Mouse (Mus musculus) lung, embryonic 14.5 days (tissue): ENCODE measurements at regions not wholly inside any gene's neighbourhood (a gene's known extent, or its start where the extent isn't known, plus 50 kb on each side); places are given as distances from the start of the nearest gene placed in this dataset.

Experiments
- ATAC-seq: fragments of 200-750 bp; cut with Nextera tagmentation; 2 replicates; pipeline ENCODE4 v1.8.0; 2017; ENCODE audit warnings: mild to moderate bottlenecking, moderate TSS enrichment, moderate library complexity; ENCODE audit not compliant: insufficient read depth
- DNase-seq: peaks from one replicate; pipeline ENCODE4 v3.0.0-alpha.2; 2015
- H3K27ac ChIP-seq: fragments of 300-500 bp; sonication (generic); 2 replicates; pipeline ENCODE4 v1.5.1; 2014; ENCODE audit warnings: low read depth, mild to moderate bottlenecking, moderate library complexity
- H3K27me3 ChIP-seq: fragments of 300-500 bp; sonication (generic); 2 replicates; pipeline ENCODE4 v1.6.1; 2014; ENCODE audit warnings: low read length, control low read depth; ENCODE audit not compliant: insufficient read depth
- H3K36me3 ChIP-seq: fragments of 300-500 bp; sonication (generic); 2 replicates; pipeline ENCODE4 v1.6.1; 2014; ENCODE audit warnings: control low read depth; ENCODE audit not compliant: insufficient read depth
- H3K4me1 ChIP-seq: fragments of 300-500 bp; sonication (generic); 2 replicates; pipeline ENCODE4 v1.6.1; 2014; ENCODE audit warnings: antibody characterized with exemption, control low read depth; ENCODE audit not compliant: insufficient read depth
- H3K4me2 ChIP-seq: fragments of 300-500 bp; sonication (generic); 2 replicates; pipeline ENCODE4 v1.6.1; 2014; ENCODE audit warnings: mild to moderate bottlenecking
- H3K4me3 ChIP-seq: fragments of 300-500 bp; sonication (generic); 2 replicates; pipeline ENCODE4 v1.5.1; 2014; ENCODE audit warnings: low read depth, low read length
- H3K9ac ChIP-seq: fragments of 300-500 bp; sonication (generic); 2 replicates; pipeline ENCODE4 v1.6.1; 2014
- H3K9me3 ChIP-seq: fragments of 300-500 bp; sonication (generic); 2 replicates; pipeline ENCODE4 v1.6.1; 2016; ENCODE audit warnings: low read depth, low read length, control low read depth
- CTCF ChIP-seq: IDR thresholded peaks from 2 replicates; pipeline ENCODE4 v1.5.1; 2016; ENCODE audit warnings: antibody characterized with exemption, low read depth
- WGBS: fragments of 180-500 bp; shearing (Covaris S2); extraction: QIAGEN DNeasy Blood & Tissue Kit; methylation state at CpG from one replicate; pipeline ENCODE4 v1.1.7; 2014; 5-methylcytosine and 5-hydroxymethylcytosine counted together

DNA sequence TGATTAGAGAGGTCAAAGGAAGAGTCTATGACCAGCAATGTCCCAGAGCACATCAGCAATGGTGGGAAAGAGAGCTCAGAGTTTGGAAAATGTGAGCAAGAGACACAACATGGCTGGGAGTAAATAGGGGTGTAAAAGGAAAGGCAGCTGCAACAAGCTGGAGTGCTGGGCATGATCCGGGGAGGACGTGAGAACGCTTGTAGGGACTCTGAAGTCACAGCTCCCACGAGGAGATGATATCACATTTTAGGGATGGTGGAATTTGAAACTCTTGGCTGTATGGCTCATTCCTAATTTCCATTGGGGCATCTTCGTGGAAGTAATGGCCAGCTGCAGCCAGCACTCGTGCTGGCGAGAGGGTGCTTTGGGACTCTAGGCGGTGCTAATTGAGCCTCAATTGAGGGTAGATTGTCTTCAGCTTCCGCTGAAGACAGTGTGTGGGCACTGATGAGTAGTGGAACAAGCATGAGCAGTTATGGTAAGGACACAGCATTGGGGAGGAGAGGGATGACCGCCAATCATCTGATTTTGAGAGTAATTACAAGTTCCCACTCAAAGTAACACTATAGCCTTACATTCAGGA, 231.1 kb upstream of the Adcy2 start:
- WGBS: 73% methylated on average over 10 of the region's 10 CpGs
- no peak overlapping the region for H3K4me3 ChIP-seq
- H3K27me3 ChIP-seq: no peaks in the 10 kb centered on the region
- no peaks in the 10 kb centered on the region for H3K9me3 ChIP-seq
- H3K4me1 ChIP-seq: no peaks in the 10 kb centered on the region
- TF ChIP-seq CTCF: no peak
- no peak overlapping the region for H3K27ac ChIP-seq
- no peaks in the 10 kb centered on the region for H3K36me3 ChIP-seq
- ATAC-seq (no peak), DNase-seq (no peak)
- H3K4me2 ChIP-seq: no peak overlapping the region
- no peak overlapping the region for H3K9ac ChIP-seq

DNA sequence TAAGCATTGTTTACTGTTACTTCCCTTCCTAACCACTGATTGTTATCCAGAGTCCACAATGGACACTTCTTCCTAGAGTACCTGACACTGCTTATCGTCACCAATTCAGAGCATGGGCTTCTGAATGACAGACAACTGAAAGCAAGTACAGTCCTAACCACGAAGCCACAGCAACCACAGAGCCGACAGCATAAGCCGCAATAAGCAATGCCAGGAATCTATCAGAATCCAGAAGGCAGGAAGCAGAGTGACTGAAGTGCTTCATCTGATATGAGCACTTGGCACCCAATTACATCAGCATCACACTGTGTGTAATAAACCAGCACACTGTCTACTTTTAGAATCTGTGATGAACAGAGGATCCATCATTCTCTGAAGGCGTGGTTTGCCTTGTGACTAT, 237.0 kb upstream of the Adcy2 start:
- WGBS: 51% methylated on average over 5 of the region's 5 CpGs
- H3K4me2 ChIP-seq: no peak overlapping the region
- no peaks in the 10 kb centered on the region for H3K36me3 ChIP-seq
- DNase-seq: peak; percentile 74
- no peak overlapping the region for H3K9ac ChIP-seq
- peak; percentile 35 for ATAC-seq
- no peak overlapping the region for H3K27ac ChIP-seq
- H3K4me3 ChIP-seq: no peak overlapping the region
- no peaks in the 10 kb centered on the region for H3K27me3 ChIP-seq
- TF ChIP-seq CTCF: no peak
- no peaks in the 10 kb centered on the region for H3K4me1 ChIP-seq
- no peaks in the 10 kb centered on the region for H3K9me3 ChIP-seq

DNA sequence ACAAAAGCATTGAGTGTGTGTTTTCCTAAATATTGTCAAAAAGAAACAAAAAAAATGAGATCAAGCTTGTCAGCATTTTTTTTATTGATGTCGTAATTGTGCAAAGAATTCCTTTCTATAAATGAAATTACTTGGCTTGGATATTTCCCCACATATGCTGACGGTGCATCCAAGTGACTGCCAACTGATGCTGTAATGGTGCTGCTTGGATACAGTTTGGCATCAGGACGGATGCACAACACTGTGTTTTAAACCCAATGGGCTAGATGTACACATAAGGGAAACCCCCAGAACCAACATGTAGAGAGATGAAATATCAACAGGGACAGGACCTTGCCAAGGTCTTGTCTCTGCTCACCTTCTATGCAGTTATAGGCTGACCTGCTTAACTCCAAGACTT, 238.6 kb upstream of the Adcy2 start:
- no peak overlapping the region for H3K27ac ChIP-seq
- ATAC-seq (no peak), DNase-seq (peak; percentile 34)
- no peak overlapping the region for H3K4me2 ChIP-seq
- H3K9me3 ChIP-seq: no peaks in the 10 kb centered on the region
- no peaks in the 10 kb centered on the region for H3K36me3 ChIP-seq
- TF ChIP-seq CTCF: no peak
- H3K4me1 ChIP-seq: no peaks in the 10 kb centered on the region
- H3K4me3 ChIP-seq: no peak overlapping the region
- no peaks in the 10 kb centered on the region for H3K27me3 ChIP-seq
- 73% methylated on average over 3 of the region's 3 CpGs for WGBS
- no peak overlapping the region for H3K9ac ChIP-seq

DNA sequence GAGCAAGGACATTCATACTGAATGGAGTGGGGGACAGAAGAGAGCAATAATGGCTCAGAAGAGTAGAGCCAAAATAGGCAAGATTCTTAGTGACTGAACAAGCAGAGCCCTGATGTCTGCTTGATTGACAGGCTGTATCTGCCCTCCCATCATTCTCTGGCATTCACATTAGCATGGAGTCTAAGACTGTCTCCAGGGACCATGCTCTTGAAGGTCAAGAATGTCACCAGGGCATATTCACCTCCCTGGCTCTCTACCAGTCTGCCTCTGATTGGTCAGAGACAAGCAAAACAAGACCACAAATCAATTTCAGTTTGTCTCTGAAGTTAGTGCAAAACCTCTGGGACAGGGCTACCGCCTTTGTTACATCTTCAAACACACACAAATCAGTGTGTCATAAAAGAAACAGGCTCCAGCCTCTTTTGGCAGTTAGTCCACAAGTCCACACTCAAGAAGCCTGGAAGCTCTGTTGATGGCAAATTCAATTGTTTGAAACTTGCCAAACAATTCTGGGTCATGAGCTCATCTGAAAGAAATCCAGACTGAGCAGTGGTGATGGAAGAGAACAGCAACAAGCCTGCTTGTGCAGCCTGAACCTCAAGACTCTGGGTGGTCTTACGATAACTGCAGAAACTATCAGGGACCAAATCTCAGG, 240.0 kb upstream of the Adcy2 start:
- DNase-seq: peak; percentile 12
- Histone ChIP-seq H3K4me1 (no peaks in the 10 kb centered on the region), H3K36me3 (no peaks in the 10 kb centered on the region), H3K9me3 (no peaks in the 10 kb centered on the region), H3K9ac (no peak overlapping the region), H3K27me3 (no peaks in the 10 kb centered on the region), H3K4me3 (no peak overlapping the region), H3K4me2 (no peak overlapping the region), H3K27ac (no peak overlapping the region)
- TF ChIP-seq CTCF: no peak
- 74% methylated on average over 2 of the region's 2 CpGs for WGBS
- no peak for ATAC-seq

DNA sequence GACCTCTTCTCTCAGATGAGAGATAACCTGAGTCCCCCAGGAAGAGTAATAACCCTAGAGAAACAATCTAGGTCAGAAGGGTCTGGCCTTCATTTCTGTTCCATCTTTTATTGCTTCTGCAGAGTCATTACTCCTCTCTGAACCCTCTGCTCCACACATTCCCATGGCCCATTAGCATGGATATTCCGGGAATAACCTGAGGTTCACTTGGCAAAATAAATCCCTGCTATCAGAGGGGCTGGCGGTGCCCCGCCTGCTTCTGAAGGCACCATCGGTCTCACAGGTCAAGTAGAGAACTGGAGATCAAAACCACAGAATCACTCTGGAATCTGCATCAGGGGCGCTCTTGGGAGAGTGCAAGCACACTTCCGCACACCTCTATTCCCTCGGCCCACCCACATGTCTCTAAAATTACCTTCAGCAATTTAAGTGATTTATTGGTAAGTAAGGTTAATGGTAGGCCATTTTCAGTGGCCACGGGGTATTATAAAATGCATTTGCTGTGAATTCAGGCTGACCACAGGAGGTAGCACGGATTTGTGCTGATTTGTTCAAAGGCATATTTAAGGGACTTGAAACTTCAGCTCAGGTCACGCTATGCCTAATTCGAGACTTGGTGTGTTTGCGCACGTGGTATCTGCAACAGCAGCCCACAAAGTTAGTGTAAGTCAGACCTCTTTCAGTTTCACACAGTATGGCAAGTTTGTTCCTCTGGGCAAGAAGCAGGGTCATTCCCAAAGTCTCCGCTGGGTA, 243.4 kb upstream of the Adcy2 start:
- H3K4me3 ChIP-seq: no peak overlapping the region
- H3K9me3 ChIP-seq: no peaks in the 10 kb centered on the region
- H3K27me3 ChIP-seq: no peaks in the 10 kb centered on the region
- DNase-seq (no peak), ATAC-seq (no peak)
- no peak overlapping the region for H3K27ac ChIP-seq
- no peak overlapping the region for H3K4me2 ChIP-seq
- no peak for TF ChIP-seq CTCF
- H3K9ac ChIP-seq: no peak overlapping the region
- H3K36me3 ChIP-seq: no peaks in the 10 kb centered on the region
- no peaks in the 10 kb centered on the region for H3K4me1 ChIP-seq
- WGBS: 75% methylated on average over 14 of the region's 14 CpGs

DNA sequence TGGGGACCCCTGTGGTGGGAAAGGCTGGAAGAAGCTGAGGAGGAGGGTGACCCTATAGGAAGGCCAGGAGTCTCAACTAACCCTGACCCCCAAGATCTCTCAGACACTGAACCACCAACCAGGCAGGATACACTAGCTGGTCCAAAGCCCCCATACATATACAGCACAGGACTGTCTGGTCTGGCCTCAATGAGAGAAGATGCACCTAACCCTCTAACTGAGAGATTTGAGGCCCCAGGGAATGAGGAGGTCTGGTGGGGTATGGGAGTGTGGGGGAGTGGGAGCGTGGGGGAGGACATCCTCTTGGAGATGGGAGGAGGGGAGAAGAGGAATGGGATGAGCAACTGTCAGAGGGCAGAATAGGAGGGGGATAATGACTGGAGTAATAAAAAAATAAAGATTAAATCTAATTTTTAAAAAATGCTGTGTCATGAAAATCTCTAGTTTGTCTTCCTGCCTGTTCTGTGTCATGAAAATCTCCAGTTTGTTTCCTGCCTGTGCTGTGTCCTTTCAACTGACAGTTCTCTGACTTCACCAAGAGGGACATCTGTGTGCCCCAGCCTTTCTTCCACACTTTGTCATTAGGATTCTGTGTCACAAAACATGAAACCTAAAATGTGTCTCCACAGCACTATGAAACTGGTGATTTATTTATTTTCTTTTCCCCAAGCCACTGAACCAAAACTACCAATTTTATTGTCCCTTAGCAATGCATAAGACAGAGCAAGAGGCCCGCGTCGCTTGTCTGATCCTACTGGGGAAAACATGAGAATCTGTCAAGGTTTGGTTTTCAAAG, 251.2 kb upstream of the Adcy2 start:
- Histone ChIP-seq H3K4me1 (no peaks in the 10 kb centered on the region), H3K9ac (no peak overlapping the region), H3K4me3 (no peak overlapping the region), H3K27me3 (no peaks in the 10 kb centered on the region), H3K9me3 (no peaks in the 10 kb centered on the region), H3K27ac (no peak overlapping the region), H3K4me2 (no peak overlapping the region), H3K36me3 (no peaks in the 10 kb centered on the region)
- no peak for TF ChIP-seq CTCF
- DNase-seq (no peak), ATAC-seq (no peak; the same call in 1 of the 2 replicates)
- WGBS: 72% methylated on average over 4 of the region's 4 CpGs

DNA sequence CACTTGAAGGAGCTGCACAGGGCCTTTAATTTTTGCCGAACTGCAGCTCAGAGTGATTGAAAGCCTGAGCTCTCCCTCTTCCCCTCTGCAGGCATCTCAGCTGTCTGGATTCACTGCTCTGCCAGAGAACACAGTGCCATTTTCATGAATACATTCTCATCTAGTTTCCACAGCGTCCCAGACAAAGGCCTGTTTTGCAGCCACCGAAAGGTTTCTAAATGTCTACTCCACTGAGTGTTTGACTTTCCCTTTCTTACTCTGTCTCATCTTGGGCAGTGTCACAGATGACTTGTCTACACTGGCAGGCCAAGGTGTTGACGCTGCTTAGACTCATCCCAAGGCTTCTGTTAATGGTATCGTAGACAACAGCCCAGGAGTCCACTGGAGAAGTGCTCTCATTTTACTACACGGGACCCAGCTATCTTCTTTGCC, 251.8 kb upstream of the Adcy2 start:
- no peak overlapping the region for H3K9ac ChIP-seq
- 68% methylated on average over 6 of the region's 6 CpGs for whole genome bisulfite sequencing
- no peaks in the 10 kb centered on the region for H3K36me3 ChIP-seq
- peak; percentile 8 for DNase-seq
- ATAC-seq: no peak
- H3K27ac ChIP-seq: no peak overlapping the region
- H3K27me3 ChIP-seq: no peaks in the 10 kb centered on the region
- no peak for TF ChIP-seq CTCF
- H3K4me3 ChIP-seq: no peak overlapping the region
- no peaks in the 10 kb centered on the region for H3K9me3 ChIP-seq
- no peaks in the 10 kb centered on the region for H3K4me1 ChIP-seq
- H3K4me2 ChIP-seq: no peak overlapping the region
